Mouse (Mus musculus) gastrocnemius, postnatal 36 days (tissue): ENCODE measurements around the gene Mrpl45. TPM values are rescaled to one million over a fixed set of nuclear protein-coding genes. Genes with fewer than 3 reads are reported as not detected.
A peak's percentile ranks its signal among the peaks of the same experiment; 100 is the strongest.
"Not testable (repeated sequence)": the region's sequence is repeated elsewhere in the genome, so short reads cannot be mapped to it uniquely, and the experiment has no call there.

Experiments used
- DNase-seq, 2 experiments: peaks; one replicate each; pipeline ENCODE4 v3.0.0; 2022
- intact Hi-C: fragments of 180-260 bp; cut with DNase I; formaldehyde crosslinking; loops from one replicate; pipeline ENCODE4 v1.15.1; 2025
- total RNA-seq, 2 experiments: library from RNA; stranded (reverse); gene quantifications; 2 replicates each; pipeline ENCODE4 v1.2.3; 2021

The Mrpl45 gene
- total RNA-seq, 2 experiments from 2014 or later, result 33.5 to 37.9 TPM

DNA sequence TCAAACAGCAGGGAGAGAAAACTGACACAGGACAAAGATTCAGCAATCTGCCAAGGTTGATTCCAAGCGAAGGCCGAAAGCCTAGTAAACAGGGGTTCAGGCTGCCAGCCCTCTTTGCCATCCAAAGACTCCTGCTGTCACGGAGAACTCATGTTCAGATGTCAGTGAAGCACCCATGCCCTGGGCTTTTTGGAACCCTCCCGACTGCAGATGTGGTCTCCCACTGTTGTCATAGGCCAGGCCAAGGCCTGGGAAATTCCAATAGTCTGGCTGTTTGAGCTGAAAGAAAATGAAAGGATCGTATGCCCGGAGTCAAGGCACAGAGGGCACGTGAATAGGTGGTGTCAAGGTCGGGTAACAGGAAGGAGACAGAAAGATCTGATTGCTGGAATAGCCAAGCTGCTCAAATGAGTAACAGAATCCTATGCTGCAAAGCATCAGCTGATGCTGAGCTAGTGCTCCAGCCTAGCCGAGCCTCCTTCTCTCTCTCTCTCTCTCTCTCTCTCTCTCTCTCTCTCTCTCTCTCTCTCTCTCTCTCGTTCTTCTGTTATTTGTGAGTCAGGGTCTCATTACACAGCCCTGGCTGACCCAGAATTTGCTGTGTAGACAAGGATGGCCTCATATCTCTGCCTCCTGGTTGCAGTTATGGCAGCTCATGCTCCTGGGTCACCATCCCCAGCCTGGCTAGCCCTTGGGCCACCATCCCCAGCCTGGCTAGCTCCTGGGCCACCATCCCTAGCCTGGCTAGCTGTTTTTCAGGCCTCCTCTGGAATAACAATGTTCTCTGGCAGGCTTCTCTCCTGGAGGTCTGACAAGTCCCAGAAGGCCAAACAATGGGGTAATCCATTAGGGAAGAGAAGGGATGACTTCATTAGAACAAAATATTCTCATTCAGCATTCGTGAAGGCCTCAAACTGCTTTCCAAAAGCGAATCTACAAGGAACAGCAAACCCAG, 26.0 kb upstream of the Mrpl45 start:
- intact Hi-C loops, result no loop called here
- peak; percentile 48 to 75 for DNase-seq

DNA sequence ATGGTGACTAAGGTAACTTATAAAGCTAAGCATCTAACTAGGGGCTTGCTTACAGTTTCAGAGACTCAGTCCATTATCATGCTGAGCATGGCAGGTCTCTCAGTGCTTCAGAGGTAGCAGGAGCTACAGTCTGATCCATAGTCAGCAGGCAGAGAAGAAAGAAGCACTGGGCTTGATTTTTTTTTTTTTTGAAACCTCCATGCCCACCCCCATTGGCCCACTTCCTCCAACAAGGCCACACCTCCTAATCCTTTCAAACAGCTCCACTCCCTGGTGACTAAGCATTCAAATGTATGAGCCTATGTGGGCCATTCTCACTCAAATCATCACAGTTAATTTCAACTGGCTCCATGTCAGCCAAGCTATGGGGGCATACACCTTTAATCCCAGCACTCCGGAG, 22.8 kb upstream of the Mrpl45 start:
- no peak for DNase-seq
- intact Hi-C loops, result no loop called here

DNA sequence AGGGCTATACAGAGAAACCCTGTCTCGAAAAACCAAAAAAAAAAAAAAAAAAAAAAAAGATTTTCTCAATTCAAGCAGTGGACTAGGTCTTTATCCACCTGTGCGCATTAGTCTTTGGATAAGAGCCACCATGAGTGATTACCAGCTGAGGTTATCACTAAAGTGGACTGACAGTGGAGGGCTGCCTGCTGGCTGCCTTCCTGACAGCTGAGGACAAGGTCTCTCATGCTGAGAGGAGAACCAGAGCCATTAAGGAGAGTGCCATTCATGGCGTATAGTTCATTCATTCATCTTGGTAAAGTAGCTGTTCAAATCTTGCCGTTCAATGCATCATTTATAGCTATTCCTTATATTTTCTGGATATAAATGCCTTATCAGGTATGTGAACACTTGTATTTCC, 19.0 kb upstream of the Mrpl45 start:
- DNase-seq, result no peak
- intact Hi-C loops, result no loop called here

DNA sequence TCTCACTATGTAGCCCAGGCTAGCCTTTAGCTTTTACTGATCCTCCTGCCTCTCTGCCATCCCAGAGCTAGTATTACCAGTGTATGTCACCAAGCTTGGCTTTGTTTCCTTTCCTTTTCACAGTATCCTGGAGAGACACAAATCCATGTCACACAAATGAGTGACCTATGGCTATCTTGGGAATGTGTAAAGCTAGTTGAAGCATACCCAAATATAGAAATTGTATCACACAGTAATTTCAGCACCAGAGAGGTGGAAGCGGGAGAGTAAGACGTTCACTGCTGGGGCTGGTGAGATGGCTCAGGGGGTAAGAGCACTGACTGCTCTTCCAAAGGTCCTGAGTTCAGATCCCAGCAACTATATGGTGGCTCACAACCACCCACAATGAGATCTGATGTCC, 15.6 kb upstream of the Mrpl45 start:
- intact Hi-C loops, result loop anchor here (5.0 kb wide), 1 partner anchor 98 kb away; no protein-coding TSS in a partner anchor
- DNase-seq, result no peak

DNA sequence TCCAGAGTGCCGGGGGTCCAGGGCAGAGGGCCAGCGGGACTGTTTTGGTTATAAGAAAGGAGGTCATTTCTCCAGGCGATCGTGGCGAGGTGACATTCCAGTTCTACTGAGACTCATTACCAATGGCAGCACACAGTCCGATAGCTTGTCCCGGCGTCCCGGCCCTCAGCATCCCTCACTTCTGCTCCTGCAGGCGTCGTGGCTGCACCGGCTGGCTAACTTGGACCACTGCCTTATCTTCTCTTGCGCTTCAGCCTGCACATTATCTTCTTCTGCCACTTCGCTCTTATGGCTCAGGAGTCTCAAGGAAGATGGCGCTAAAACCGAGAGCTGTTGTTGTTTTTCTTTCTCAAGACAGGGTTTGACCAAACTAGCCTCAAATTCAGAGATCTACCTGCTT, 14.1 kb upstream of the Mrpl45 start:
- no peak for DNase-seq
- intact Hi-C loops, result loop anchor here (5.0 kb wide), 1 partner anchor 99 kb away; no protein-coding TSS in a partner anchor

DNA sequence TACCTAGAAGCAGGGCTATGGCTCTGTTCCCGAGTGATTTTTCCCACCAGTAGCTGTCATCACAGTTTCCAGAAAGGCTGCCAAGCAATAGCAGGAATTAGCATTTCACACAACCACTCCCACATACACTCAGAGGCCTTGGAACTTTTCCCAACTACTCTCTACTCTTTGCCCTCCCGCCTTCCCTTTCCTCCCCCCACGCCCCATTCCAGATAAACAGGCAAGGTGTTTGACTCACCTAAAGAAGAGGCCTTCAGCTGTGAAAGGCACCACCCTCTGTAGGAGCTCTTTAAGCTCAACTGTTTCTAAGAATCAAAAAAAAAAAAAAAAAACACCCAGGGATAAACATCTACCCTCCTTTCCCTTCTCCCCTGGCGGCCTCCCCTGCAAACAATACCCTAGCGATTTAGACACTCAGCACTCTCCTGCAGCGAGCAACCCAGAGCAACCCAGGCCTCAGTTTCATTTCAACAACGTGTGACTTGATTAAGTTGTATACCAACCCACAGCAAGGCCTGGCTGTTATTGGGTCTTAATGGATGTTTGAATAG, 13.2 kb upstream of the Mrpl45 start:
- intact Hi-C loops, result loop anchor here (5.0 kb wide), 1 partner anchor 100 kb away; no protein-coding TSS in a partner anchor
- peak in 1 of 2 experiments; percentile 27 for DNase-seq

DNA sequence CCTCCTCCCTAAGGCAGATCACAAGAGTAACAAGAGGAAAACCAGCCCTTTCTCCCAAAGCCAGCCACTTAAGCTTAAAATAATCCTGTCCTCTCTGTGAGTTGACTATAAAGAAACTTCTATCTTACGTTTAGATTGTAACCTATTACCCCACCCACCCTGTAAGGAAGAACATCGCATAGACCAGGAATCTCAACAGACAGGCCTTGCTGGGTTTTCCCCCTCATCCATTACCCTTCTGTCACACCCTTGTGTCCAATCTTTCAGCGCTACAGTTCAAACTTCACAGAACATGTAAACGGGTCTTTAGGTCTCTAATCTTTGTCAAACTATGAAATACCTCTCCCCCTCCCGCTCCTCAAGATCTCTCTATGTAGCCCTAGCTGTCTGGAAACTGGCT, 10.9 kb upstream of the Mrpl45 start:
- intact Hi-C loops, result loop anchor here (5.0 kb wide), 1 partner anchor 102 kb away; no protein-coding TSS in a partner anchor
- no peak for DNase-seq

DNA sequence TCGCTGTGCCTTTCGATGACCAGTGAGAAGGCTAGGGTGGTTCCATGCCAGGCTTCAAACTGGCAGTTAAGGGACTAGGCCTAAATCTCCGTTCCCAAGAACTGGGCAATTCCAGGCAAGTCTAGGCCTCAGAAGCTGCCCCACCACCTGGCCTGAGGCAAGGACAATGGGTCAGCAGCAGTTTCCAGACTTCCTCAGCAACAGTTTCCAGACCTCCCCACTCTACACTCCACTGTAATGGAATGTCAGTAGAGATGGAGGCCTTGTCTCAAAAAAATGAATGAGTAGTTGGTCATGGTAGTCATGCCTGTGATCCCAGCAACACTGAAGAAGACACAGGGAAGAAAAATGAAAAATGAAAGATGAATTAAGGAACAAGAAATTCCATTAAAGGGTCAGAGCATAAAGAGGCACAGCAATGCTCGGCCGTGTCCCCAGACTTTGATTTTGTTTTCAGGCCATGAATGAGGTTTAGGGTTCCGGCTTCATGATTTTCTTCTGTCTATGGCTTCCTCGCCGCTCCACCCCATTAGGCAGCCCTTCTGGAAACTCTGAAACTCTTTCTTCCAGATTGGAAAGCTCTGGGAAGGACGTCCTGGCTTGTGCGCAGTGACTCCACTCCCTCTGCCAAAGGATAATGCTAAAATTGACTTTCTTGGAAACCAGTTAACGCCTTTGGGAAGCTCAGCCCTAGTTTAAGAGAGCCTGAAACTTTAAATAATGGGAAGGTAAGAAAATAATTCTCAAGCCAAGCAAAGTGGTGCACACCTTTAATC, 8.0 kb upstream of the Mrpl45 start:
- intact Hi-C loops, result no loop called here
- no peak for DNase-seq

DNA sequence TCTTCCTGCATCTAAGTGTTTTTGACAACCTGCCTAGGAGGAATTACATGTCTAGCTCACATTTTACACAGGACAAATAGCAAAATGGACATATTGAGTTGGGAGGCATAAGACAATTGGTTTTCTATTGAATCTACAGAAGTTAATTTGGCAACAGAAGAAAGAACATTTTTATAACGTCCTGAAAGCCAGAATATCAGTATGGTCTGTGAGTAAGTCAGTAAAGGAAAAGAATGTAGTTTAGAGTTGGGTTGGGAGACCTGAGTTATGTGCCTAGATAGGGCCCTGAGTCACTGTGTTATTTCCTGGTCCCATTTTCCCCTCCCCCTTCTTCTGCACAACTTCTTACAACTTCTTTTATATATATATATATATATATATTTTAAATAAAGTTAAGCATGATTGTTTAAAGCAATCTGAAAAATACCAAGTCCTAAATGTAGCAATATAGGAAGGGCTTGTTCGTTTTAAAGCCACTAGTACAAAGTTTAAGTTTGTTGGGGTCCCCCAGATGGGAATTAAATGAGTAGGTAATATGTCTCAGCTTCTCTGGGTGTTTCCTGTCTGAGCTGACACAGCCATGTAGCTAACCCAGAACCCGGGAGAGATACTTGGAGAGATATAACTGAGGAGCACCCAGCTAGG, 6.6 kb upstream of the Mrpl45 start:
- no peak for DNase-seq
- intact Hi-C loops, result no loop called here

DNA sequence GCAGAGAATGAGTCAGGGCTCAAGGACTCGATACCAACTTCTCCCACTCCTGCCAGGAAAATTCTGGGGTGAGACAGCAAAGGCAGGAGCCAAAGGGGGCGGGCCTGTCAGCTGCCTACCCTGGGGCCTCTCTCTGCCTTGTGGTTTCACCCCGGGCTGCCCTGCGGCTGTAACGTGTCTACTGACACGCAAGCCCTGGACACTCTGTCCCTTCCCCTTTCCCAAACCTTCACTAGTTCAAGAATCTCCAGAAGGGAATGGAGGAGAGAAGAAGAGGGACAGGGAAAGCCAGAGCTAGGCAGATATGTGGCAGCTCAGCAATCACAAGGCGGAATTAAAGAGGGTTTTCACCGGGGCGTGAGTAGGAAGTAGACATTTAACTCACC, 6.1 kb upstream of the Mrpl45 start:
- intact Hi-C loops, result no loop called here
- peak; percentile 68 to 81 for DNase-seq

DNA sequence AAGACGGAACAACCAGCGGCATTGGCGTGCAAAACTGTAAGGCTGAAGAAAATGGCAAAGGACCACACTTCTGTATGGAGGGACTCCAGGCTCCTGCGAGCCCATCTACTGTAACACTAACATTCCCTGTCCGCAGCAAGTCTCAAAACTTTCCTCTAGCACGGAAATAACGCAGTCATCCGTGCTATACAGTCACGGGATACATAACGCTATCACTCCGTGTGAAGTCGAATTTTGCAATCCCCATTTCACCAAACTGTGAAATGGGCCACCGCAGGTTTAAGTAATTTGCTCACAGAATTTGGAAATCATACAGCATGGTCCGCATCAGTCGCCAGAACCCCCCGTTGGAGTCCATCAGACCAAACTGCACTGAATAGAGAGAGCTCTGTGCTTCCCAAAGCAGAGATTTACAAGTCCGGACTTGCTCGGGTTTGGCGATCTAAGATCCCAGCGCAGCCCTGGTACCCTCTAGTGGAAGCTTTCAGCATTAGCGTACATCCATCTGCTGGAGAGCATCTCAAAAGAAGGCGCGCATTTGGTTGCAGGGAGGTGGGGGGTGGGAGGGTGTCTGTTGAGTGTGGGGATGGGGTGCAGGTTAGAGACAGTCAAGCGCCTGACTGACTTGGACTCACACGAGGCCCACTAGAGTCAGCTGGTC, 5.5 kb upstream of the Mrpl45 start:
- intact Hi-C loops, result loop anchor here (1.0 to 5.0 kb wide), 2 partner anchors 30 to 93 kb away; partner anchors contain the start of gene Npepps
- peak; percentile 63 to 66 for DNase-seq

DNA sequence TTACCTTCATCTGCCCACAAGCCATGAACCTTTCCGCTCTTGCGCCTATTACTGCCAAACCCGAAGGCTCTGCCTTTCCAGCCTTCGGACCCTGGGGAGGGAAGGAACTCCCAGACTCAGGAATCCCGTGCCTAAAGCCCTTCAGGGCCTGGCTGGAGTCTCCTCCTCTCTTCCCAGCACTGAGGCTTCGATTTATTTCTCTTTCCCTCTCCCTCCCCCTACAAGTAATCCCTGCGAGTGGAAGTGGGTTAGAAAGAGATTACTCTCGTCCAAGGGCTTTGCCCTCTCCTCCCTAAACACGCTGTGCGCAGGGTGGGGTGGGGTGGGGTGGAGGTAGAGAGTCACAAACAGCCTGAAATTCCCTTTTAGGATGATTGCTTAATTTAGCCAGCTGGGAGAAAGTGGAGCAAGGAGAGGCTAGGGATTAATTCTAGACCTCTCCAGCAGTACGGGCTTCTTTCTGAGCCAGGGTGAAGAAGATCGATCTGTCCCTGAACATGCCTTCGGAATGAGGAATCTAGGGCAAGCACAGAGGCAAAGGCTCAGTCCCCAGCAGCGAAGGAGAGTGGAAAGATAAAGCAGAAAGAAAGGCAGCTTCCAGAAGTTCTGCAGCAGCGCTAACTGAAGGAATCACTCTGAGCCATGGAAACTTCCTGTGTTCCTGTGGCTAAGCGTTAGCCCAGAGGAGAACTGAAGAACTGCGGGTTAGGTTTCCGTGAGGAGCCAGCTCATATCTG, 4.5 kb upstream of the Mrpl45 start:
- peak; percentile 23 to 37 for DNase-seq
- intact Hi-C loops, result loop anchor here (1.0 to 5.0 kb wide), 2 partner anchors 31 to 94 kb away; partner anchors contain the start of gene Npepps

DNA sequence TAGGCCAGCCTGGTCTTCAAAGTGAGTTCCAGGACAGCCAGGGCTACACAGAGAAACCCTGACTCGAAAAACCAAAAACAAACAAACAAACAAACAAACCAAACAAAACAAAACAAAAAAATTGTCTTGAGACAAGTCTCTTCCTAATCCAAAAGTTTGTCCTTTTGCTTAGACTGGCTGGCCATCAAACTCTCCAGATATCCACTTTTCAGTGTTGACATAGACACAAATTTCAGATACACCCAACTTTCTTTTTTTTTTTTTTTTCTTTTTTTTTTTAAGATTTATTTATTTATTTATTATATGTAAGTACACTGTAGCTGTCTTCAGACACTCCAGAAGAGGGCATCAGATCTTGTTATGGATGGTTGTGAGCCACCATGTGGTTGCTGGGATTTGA, 2.6 kb upstream of the Mrpl45 start:
- not testable (repeated sequence) for DNase-seq
- intact Hi-C loops, result loop anchor here (5.0 kb wide), 1 partner anchor 96 kb away; no protein-coding TSS in a partner anchor

DNA sequence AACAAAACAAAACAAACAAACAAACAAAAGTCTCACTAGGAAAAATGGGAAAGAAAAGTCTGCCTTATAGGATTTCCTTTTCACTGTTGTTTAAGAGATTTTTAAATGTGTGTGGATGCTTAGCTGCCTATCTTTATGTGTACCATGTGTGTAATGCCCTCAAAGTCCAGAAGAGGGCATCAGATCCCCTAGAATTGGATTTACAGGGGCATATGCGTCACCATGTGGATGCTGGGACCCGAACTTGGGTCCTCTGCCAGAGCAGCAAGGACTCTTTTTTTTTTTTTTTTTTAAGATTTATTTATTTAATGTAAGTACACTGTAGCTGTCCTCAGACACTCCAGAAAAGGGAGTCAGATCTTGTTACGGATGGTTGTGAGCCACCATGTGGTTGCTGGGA, 1.4 kb upstream of the Mrpl45 start:
- intact Hi-C loops, result loop anchor here (5.0 kb wide), 1 partner anchor 97 kb away; no protein-coding TSS in a partner anchor
- DNase-seq, result no peak

DNA sequence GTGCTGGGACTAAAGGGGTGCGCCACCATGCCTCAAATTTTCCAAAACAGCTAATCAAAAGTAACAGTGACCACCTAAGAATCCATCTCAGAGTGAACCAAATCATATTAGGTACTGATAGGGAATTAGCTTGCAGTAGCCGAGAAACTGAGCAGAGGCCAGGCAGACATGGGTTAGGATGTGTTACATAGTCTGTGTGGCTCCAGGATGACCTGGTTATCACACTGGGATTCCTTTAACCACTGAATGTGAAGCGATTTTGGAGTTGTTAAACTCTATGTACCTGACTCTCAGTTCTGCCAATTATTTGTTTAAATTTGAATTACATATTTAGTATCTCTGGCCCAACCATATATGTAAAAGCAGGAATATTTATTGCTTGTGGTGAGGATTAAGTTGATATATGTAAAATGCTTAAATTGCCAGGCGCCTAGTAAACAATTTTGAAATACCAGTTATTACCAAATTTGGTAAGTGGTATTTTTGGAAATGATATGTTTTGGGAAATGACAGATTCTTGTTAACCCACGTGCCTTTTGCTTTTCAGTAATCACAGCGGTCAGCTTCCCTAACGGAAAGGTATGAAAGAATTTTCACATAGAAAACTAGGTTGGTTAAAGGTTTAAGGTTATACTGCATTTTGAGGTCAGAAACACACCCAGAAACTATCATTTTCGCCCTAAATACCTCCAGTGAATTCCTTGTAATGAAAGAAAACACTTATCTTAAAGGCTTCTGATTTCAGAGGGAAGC, 589 bp upstream of the Mrpl45 start:
- DNase-seq, result no peak
- intact Hi-C loops, result loop anchor here (5.0 kb wide), 1 partner anchor 98 kb away; no protein-coding TSS in a partner anchor

DNA sequence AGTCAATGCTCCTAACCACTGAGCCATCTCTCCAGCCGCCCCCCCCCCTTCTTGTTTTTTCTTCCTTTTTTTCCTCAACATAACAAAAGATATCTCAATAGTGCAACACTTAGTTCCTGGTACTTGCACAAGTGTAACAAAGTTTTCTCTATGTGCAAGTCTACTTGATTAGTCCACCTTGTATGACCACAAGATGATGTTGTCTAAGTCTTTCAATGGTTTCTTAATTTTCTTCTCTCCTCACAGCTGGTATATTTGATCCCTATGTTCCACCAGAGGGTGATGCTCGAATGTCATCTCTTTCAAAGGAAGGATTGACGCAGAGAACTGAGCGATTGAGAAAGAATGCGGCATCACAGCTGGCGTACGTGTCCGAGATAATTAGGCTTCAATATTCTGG, 5.7 kb downstream of the Mrpl45 start:
- no peak for DNase-seq
- intact Hi-C loops, result no loop called here

DNA sequence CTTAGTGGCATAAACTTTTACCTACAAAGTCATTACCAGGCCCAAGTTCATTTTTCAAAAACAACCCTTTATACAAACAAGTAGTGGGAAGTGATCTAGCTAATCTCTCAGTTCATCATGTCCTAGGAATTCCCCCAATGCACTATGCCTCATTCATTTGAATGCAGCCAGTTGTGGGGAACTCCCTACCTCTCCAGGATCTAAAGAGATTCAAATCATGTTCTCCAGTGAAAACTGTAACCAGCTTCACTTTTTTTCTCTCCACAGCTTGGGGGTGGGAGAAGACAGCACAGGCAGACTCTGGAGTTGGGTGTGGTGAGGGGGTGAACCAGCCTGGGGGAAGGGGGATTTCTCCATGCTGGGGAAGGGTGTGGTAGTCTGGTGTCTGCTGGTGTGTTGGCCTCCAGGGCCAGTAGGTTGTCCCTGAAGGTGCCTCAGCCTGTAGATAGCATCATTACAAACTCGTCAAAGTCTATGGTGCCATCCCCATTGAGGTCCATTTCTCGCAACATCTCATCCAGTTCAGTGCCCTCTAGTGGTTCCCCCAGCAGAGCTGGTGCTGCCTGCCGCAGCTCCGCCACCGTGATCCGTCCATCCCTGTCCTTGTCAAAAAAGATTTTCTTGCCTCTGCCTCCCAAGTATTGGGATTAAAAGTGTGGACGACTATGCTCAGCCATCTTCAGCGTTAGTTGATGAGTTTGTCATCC, 6.5 kb downstream of the Mrpl45 start:
- DNase-seq, intact Hi-C loops: not testable (repeated sequence)
